Mouse (Mus musculus) NIH3T3 (cell line): ENCODE data around the gene Atf4.

Source experiments
- DNase-seq: peaks from one replicate; pipeline ENCODE4 v3.0.0-alpha.2; 2012; ENCODE audit warnings: low read depth

Atf4 gene

DNA sequence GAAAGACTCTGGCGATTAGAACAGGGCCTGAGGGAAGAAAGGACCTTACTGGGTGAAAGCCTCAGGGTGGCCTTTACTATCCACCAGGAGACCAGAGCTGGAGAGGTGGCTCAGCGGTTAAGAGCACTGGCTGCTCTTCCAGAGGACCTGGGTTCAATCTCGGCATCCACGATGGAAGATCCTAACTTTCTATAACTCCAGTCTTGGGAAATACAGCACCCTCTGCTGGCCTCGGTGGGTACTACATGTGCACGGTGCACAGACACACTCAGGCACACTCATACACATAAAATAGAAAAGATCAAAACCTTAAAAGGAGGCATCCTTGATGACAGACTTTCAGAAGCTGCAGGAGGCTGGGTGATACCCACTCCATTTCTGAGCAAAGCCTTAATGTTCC lies 25.7 kb downstream of the Atf4 start:
- peak; percentile 49 for DNase-seq

DNA sequence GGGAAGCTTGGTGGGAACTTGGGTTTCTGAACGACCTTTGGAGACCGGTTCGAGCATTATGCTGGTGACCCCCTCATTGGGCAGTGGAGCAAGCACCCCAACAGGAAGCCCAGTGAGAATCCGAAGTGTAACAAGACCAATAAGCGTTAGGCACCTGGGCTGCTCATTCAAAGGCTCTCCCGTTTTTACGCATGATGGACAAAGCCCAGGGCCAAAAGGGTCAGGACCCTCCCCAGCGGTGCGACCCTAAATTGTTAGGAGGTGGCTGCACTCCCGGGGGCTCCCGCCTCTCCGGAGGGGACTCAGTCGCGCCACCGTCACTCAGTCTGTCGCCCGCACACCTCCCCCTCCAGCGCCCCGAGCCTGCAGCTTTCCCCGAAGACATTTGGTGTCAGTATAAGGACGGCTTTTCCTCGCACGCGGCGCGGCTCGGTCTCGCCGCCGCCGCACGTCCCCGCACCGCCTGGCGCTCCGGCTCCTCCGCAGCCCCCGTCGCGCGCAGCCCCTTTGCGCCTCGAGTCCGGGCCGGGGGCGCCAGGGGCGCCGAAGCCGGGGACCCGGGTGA lies 31.9 kb downstream of the Atf4 start, which contains the start of gene Cacna1i:
Cacna1i (plus strand) TSS at position 388 of the 565 bp plus-strand sequence.
- DNase-seq, result no peak

DNA sequence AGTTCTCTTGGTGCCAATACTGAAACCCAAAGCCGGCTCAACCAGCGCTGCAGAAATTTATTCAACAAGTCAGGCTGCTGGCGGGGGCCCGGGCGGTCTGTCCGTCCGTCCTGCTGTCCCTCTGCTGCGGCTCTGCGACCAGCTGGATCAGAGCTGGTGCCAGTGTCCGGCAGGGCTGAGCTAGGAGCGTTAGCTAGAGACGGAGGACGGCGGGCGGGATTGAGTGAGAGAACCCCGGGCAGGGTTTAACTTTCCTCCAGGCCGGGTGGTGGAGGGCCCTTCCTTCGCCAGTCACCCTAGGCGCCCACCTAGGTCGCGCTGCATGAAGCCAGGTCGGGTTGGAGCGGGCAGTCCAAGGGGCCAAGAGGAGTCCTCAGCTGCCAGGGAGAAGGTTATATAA lies 33.1 kb downstream of the Atf4 start:
- no peak for DNase-seq

DNA sequence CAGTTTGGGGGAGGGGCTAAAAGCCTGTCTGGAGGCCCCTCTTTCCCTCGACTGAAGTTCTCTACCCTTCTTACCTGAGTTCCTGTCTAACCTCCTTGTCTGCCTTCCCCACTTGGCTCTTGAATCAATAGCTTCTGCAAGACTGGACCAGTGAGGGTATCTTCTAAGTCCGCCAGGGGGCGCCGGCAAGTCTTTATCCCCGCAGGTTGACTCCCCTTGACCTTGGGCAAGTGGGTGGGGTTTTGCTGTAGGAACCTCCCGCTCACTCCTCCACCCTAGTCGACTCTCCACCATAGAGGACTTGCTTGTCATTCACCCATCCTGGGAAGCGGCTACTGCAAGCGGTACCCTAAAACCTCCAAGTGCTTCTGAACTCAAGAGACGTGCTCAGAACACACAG lies 34.5 kb downstream of the Atf4 start:
- peak; percentile 66 for DNase-seq

DNA sequence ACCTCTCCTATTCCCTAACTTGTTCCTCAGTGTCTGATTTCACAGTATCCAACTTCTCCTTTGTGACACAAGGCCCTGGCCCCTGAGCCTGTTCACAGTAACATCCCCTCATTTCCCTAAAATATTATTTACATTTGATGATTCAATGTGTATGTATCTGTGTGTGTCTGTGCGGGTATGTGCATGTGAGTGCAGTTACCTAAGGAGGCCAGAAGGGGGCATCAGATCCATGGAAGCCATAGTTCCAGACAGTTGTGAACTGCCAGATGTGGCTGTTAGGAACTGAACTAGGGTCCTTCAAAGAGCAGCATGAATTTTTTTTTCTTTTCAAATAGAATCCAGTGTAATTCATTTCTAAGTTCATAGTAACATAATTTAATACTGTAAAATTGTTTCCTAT lies 42.2 kb downstream of the Atf4 start:
- DNase-seq, result no peak

DNA sequence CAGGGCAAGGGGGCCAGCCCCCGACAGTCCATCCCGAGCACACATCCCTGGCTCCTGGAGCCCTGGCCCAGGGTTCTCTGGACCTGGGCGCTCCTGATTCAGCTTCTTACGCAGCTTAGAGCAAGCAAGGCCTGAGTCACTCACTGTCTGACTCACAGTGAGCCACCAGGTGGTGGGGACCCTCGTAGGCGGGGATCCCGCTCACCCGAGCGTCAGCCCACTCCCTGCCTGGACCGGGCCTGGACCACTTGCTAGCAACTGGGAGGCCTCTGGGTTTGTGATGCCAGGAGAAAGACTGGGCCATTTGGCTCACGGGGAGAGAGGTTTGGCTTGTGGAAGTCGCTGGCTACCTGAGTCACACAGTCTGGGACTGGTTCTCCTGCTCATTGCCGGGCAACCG lies 48.8 kb downstream of the Atf4 start:
- peak; percentile 73 for DNase-seq

DNA sequence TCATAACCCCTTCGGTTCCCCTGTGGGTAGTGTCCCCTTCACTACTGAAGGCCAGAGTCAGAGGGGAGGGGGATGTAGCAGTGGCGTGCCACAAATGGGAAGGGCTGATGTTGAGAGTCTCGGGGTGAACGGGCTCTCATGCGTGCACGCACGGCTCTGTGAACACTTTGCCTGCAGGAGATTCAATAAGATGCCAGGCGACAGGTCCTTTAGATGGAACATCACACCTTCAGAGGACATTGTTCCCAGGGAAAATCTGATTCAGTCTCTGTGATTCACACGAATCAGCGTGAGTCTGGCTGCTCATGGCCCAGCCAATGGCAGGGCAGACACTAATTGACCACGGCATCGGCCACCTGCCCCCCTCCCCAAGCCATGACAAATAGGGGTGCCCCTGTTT lies 49.2 kb downstream of the Atf4 start:
- no peak for DNase-seq

DNA sequence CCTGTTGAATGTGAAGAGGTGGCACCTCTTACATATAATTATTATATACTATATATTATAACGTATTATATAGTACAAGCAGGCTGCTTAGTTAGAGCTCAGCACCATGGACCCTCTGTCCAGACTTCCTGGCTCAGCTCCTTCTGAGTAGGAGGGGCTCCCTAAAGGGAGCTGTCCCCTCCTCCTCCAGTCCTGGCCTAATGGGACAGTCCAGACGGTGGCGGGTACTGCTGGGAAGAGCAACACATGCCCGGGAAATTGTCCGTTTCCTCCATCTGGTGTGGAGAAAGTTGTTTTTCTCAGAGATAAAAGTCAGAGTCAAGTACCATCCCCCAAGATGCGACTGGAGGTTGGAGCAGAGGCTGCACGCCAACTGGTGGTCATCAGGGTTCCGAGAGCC lies 51.2 kb downstream of the Atf4 start:
- DNase-seq, result no peak
